Mouse (Mus musculus) lung, postnatal 25 days (tissue): ENCODE measurements around the gene Cdc14b.

Experiments used
- DNase-seq: peaks from one replicate; pipeline ENCODE4 v3.0.0; 2022; ENCODE audit warnings: low spot score

The Cdc14b gene

GRCm38 (mm10) chr13:64237000-64237680 lies 38.0 kb downstream of the Cdc14b start:
- DNase-seq: no peak

GRCm38 (mm10) chr13:64235777-64236176 lies 39.3 kb downstream of the Cdc14b start:
- no peak for DNase-seq

- no peak for DNase-seq
Observed at GRCm38 (mm10) chr13:64235062-64235715, 39.9 kb downstream of the Cdc14b start.

DNA sequence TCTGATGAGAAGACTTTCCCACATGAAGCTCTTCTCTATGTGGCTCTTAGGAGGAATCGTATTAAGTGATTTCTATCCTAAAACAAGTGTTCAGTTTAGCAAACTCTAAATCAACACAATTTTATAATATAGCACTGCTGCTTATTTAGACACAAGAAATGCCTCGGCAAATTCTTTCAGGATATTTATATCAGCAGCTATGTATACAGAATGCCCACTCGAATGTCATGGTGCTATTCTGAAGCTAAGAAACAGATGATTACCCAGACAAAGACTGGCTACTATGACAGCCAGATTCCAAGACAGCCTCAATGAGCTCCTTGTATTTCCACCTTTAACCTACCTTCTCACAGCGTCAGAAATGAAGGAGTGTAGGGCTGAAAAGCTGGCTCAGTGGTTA lies 42.0 kb downstream of the Cdc14b start:
- DNase-seq: no peak

- no peak for DNase-seq
Observed at GRCm38 (mm10) chr13:64226725-64227124, 48.4 kb downstream of the Cdc14b start.

- no peak for DNase-seq
Observed at GRCm38 (mm10) chr13:64225738-64226137, 49.4 kb downstream of the Cdc14b start.

DNA sequence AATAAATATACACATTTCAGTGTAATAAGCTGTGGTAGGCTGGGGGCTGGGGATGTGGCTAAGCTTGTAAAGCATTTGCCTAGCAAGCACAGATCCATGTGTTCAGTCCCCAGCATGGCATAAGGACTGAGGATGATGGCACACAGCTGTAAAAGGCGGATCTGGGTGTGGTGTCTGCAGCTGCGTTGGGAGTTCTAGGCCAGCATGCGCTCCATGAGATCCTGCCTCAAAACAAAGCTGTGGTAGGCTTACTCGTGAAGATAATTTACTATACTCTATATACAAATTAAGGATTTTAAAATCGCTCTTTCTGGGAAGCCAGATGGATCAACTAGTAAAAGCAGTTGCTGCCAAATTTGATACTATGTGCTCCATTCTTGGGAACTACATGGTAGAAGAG lies 60.2 kb downstream of the Cdc14b start:
- DNase-seq: no peak

GRCm38 (mm10) chr13:64211995-64212603 lies 63.0 kb downstream of the Cdc14b start:
- no peak for DNase-seq

DNA sequence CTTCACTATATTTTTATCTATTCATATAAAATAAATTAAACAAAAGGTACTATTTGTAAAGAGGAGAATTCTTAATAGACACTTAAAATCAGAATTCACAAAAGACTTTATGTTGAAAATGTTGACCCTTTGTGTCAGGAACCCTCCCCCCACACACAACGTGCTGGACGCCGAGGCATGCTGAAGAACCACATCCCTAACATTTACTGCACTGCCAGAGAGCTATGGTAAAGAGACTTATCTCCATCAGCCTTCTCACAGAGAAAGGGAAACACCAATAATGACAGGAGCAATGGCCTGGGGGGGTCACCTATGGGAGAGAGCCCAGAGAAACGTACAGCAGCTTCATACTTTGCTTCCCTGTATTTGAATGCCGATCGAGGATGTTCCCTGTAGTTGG lies 66.9 kb downstream of the Cdc14b start:
- no peak for DNase-seq

- peak; percentile 5 for DNase-seq
Observed at GRCm38 (mm10) chr13:64205186-64205585, 69.9 kb downstream of the Cdc14b start.

DNA sequence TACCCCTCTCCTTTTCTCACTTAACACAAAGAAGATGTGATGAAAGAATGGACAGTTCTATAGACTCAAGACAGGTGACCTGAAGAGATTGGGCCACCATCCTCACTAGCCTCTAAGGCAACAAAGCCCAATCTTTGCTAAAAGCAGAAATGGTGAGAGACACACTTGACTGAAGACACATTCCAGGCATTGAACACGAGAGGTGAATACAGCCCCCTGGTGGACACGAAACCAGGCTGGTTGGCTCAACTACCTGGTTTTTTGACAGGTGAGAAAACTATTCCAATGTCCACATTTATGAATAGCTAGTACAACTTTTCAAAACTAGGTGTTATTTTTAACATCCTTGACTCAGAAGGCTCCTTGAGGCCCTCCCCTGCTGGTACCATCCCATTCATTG lies 70.4 kb downstream of the Cdc14b start:
- DNase-seq: peak; percentile 28

GRCm38 (mm10) chr13:64200911-64201310 lies 74.2 kb downstream of the Cdc14b start:
- DNase-seq: no peak

DNA sequence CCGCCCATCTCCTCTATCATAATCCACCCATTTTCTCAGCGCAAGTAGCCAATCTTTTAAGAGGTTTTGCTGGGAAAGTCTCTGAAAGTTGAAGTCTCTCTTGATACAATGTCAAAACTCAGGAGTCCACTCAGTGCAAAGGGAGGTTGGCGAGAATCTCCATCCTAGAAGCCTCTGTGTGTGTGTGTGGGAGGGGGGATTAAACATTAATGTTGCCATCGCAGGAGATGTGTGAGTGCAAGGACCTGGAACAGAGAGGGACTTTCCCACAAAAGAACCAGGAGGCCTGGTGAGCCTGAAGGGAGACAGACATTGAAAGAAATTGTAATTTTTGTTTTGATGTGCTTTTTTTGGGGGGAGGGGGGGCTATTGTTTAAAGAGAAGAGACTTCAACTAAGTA lies 76.8 kb downstream of the Cdc14b start:
- no peak for DNase-seq

GRCm38 (mm10) chr13:64197899-64198298 lies 77.2 kb downstream of the Cdc14b start:
- DNase-seq: no peak

DNA sequence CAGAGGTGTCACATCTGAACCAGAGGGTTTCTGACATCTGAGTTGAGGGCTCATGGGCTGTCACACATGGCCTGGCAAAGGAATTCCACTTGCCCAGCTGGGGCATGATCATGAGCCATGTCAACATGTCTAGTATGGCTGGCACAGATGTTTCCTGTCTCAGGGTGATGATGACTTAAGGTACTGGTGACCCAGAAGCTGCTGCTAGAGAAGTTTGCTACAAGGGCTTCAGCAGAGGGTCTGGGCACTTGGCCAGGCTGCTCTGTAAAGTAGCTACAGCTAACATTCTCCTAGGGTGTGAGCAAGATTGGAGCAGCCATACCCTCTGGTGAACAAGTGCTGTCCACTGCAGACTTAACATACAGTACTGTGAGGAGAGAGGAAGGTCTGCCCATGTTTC lies 88.0 kb downstream of the Cdc14b start:
- no peak for DNase-seq

DNA sequence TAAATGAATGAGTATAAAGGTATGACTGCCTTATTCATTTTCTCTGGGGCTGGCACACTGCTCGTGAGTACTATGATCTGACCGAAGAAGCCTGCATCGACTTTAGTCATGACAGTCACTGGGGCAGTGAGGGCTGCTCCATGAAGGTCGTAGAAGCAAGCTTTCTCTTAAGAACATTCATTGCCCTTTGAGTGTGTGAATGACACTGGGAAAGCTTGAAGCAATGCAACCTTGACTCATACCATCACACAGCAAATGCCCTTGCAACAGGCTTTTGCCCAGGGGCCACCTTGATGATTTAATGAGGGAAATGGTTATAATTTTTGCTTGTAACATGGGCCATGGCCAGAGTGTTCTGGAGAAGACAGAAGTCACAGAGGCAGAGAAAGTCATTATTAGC lies 88.6 kb downstream of the Cdc14b start:
- no peak for DNase-seq

DNA sequence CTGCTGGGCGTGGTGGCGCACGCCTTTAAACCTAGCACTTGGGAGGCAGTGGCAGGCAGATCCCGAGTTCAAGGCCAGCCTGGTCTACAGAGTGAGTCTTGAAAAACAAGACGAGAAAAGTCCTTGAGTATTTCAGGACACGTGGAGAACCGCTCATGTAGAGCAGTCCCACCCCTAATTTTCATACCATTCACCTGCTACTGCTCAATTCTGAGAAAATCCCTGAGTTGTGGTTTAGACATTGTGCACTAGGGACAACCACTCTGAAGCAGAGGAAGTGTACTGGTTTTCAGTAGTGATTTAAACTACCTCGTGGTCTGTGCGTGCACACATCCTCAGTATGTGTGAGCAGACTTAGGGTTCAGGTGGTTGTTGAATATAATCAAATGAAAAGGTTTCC lies 89.5 kb downstream of the Cdc14b start:
- no peak for DNase-seq

DNA sequence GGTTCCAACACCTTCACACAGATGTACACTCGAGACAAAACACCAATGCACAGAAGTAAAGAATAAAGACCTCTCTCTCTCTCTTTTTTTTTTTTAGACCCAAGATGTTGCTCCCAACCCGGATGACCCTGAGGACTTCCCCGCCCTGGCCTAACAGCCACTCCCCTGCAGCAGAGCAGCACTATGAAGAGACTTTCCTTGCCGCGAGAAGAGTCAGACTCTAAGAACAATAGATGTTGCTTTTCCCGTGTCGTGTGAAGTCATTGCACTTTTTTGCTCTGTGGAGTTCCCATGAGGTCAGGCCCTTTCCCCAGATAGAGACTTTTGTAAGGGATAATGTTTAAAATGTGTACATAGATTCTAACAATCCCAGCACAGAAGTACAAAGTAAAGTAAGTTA lies 89.9 kb downstream of the Cdc14b start:
- DNase-seq: no peak

- DNase-seq: no peak
Observed at GRCm38 (mm10) chr13:64184361-64184760, 90.7 kb downstream of the Cdc14b start.

DNA sequence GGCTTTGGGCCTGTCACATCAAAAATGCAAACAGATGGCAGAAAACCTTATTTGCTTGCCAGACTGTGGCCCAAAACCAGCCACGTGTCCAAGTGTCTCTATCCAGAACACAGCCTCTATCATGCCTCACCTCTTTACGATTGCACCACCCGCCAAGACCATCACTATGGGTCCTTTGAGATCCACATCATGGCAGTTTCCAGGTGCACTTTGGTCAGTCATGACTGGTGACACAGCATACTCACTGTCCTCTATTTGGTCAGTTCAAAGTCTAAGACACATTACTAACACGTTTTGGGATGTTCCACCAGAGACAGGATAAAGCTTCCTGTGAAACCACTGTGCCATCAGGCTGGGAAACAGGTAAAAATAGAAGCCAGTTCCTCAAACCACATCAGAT lies 91.5 kb downstream of the Cdc14b start:
- no peak for DNase-seq

DNA sequence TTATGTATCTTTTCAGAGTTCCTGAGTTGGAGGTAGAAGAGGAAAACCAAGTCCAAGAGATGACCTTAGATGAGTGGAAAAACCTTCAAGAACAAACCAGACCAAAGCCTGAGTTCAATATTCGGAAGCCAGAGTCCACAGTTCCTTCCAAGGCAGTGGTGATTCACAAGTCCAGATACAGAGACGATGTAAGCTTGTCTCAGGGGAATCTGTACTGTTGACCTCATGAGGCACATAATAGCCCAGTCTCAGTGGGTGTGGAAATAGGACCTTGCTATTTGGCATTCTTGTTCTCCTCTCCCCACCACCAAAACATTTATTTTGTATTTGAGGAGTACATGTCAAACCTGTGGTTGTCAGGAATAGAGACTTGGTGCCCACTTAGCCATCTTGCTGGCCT lies 93.0 kb downstream of the Cdc14b start:
- DNase-seq: no peak

GRCm38 (mm10) chr13:64180888-64181287 lies 94.2 kb downstream of the Cdc14b start:
- DNase-seq: peak; percentile 68

DNA sequence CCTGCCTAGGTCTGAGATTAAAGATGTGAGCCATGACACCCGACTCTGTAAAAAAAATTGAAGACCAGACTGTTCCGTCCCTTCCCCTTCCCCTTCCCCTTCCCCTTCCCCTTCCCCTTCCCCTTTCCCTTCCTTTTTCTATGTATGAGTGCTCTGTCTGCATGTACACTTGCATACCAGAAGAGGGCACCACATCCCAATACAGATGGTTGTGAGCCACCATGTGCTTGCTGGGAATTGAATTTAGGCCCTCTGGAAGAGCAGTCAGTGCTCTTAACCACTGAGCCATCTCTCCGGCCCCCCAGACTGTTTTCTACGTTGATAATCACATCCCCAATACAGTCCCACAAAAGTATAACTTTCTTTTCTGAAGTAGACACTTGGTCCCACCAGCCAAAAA lies 94.8 kb downstream of the Cdc14b start:
- DNase-seq: no peak
